Mouse (Mus musculus): ENCODE data around the gene Pnisr.

Gene Pnisr

GRCm38 (mm10) chr4:21847481-21848286, at the start of gene Pnisr:
Gene Pnisr (plus strand): TSS chr4:21847583.
- DNase-seq: peak; percentile 90 to 92

DNA sequence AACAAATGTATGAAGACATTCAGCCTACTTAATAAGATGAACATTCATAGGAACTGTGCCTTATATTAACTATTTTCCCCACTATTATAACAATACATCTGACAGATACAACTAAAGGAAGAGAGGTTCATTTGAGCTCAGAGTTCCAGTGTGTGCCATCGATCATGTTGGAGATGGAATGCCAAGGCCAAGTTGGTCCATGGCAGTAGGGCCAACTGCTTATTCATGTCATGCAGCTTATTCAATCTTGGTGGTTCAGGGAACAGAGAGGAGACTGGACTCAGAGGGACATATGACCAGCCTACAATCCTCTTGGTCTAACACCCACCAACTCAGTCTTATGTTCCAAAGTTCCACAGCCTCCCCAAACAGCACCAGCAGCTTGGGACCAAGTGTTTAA, 46.4 kb upstream of the Pnisr start:
- no peak for DNase-seq

DNA sequence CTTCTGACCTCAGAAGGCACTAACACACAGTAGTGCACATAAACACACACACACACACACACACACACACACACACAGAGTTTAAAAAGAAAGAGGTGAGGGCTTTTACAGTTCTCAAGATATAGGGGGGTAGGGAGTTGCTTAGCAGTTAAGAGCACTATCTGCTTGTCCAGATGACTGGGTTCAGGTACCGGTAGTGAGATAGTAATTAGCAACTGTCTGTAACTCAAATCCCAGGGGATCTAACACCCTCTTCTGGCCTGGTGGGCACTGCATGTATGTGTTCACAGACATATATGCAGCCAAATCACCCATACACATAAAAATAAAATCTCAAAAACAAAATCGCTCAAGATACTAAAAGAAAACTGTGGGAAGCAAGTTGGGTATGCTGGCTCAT, 45.8 kb upstream of the Pnisr start:
- DNase-seq: no peak

GRCm38 (mm10) chr4:21807204-21807603, 40.2 kb upstream of the Pnisr start:
- DNase-seq: no peak

DNA sequence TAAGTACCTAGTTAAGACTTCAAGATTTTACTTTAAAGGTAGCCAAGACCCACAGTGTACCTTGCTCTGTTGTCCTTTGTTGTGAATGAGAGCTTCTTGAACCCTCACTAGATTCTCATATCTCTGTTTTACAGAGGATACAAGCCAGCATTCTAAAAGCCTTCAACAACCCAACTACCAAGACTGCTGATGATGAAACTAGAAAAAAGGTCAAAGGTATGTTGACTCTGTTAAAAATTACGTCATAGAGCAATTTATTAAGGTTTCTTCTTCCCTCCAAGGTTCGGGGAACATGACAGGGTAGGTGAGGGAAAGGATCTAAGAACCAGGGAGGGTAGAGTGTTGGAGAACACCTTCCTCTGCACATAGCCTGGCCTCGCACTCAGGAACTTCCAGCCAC, 36.8 kb upstream of the Pnisr start:
- no peak for DNase-seq

- no peak for DNase-seq
Measured at GRCm38 (mm10) chr4:21812635-21813034, 34.7 kb upstream of the Pnisr start.

- DNase-seq: peak; percentile 61 to 65
Measured at GRCm38 (mm10) chr4:21814029-21814428, 33.4 kb upstream of the Pnisr start.

DNA sequence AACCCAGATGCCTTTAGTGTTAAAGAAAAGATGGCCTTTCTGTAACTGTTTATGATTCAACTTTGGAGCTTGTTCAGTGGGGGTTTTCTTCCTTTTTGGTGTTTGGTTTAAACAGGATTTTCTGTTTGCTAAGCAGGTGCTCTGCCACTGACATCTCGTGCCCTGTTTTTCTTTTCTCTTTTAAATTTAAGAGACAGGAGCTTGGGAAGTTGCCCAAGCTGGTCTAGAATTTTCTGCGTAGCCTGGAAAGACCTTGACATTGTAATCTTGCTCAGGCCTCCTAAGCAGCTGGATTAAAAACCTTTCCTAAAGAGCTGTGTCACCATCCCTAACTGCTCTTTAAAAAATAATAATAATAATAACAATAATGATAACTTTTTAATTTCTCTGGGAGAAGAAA, 20.8 kb upstream of the Pnisr start:
- no peak for DNase-seq

DNA sequence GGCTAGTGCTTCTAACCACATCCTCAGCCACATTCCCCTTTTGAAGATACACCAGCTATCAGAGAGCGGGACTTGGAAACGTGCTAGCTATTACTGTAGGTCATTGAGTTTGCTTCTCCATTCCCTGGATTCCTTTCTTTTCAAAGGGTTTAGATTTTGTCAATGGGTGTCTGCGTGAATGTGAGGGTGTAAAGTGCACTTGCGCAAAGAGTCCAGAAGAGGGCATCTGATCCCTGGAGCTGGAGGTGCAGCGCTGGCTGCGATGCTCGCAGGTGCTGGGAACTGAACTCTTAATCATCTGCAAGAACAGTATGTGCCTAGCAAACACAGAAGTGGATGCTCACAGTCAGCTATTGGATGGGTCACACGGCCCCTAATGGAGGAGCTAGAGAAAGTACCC, 14.5 kb upstream of the Pnisr start:
- no peak for DNase-seq

DNA sequence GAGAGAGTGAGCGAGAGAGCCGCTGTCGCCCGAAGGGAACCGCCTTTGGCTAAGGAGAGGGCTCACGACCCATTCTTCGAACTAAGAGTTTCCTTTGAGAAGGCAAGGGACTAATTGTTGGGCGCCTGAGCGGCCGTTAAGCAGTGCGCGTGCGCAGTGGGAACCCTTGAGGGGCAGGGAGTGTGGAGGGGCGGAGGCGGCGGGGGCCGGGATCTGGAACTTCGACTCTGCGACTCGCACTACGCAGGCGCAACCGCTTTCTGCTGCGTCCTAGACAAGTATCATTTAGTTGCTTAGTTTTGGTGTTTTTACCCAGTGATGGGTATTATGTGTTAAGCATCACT, 876 bp downstream of the Pnisr start:
- peak in 1 of 2 experiments; percentile 89 for DNase-seq

- no peak for DNase-seq
Measured at GRCm38 (mm10) chr4:21857481-21857880, 10.1 kb downstream of the Pnisr start.

DNA sequence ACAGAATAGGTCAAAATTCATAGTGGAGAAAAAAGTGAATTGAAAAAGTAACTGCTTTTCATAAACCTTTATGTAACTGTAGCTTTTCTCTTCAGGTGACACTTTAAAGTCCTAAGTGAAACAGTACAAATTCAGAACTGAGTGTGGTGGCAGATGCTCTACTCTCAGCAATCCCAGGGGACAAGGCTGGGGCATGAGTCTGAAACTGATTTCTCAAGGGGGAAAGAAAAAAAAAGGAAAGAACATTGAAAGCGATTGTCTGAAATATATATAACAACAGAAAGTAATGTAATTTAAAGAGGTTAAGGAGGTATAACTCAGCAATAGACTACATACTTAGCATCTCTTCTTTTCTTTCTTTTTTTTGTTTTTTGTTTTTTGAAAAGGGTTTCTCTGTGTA, 17.8 kb downstream of the Pnisr start:
- no peak for DNase-seq

GRCm38 (mm10) chr4:21878776-21879175, 31.4 kb downstream of the Pnisr start:
- no peak for DNase-seq

- DNase-seq: peak; percentile 80 to 84
Measured at GRCm38 (mm10) chr4:21879565-21880220, 32.3 kb downstream of the Pnisr start, which contains the start of gene Coq3. Gene Coq3 (plus strand): TSS chr4:21879673.

GRCm38 (mm10) chr4:21882806-21883205, 35.4 kb downstream of the Pnisr start:
- no peak for DNase-seq

DNA sequence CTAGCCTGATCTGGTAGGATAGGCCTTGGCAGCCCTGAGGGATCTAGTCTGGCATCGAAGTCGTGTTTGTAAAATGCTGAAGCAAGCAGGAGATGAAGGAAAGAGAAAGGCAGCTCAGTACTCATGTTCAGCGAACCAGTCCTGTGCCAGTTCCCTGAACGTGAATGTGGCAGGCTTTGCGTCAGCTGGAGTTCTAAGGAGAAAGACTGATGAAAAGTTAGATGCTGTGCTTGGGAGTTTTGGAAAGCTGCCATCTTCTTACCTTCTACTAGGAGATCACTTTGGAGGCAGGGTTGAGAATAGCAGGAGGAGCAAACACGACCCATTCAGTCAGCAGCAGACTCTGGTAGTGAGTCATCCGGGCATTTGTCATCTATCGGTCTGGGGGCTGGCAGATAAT, 38.4 kb downstream of the Pnisr start:
- DNase-seq: no peak
